Mouse (Mus musculus) neural tube, embryonic 14.5 days (tissue): Measurements from ENCODE around the gene Arhgap9. TPM values are rescaled to one million over a fixed set of nuclear protein-coding genes. Genes with fewer than 3 reads are reported as not detected.

Experiments
- ATAC-seq: fragments of 200-750 bp; cut with Nextera tagmentation; 2 replicates; pipeline ENCODE4 v1.8.0; 2017; ENCODE audit warnings: low read depth, mild to moderate bottlenecking, moderate TSS enrichment, moderate library complexity
- H3K27ac ChIP-seq: fragments of 300-500 bp; sonication (generic); 2 replicates; pipeline ENCODE4 v1.5.1; 2014; ENCODE audit warnings: low read depth, mild to moderate bottlenecking, control low read depth, low read length, moderate library complexity, mixed read lengths
- H3K27me3 ChIP-seq: fragments of 300-500 bp; sonication (generic); 2 replicates; pipeline ENCODE4 v1.6.1; 2014; ENCODE audit warnings: low read length; ENCODE audit not compliant: control insufficient read depth, insufficient read depth
- H3K36me3 ChIP-seq: fragments of 300-500 bp; sonication (generic); 2 replicates; pipeline ENCODE4 v1.6.1; 2014; ENCODE audit warnings: low read length, mixed read lengths; ENCODE audit not compliant: control insufficient read depth, insufficient read depth
- H3K4me1 ChIP-seq: fragments of 300-500 bp; sonication (generic); 2 replicates; pipeline ENCODE4 v1.6.1; 2014; ENCODE audit warnings: low read length; ENCODE audit not compliant: control insufficient read depth, insufficient read depth
- H3K4me2 ChIP-seq: fragments of 300-500 bp; sonication (generic); 2 replicates; pipeline ENCODE4 v1.6.1; 2014; ENCODE audit warnings: mild to moderate bottlenecking, low read depth, low read length, control low read depth
- H3K4me3 ChIP-seq: fragments of 300-500 bp; sonication (generic); 2 replicates; pipeline ENCODE4 v1.5.1; 2014; ENCODE audit warnings: low read depth, low read length, control low read depth, mixed read lengths
- H3K9ac ChIP-seq: fragments of 300-500 bp; sonication (generic); replicated peaks from 2 replicates; pipeline ENCODE4 v1.6.1; 2014; ENCODE audit warnings: low read depth, mild to moderate bottlenecking, control low read depth, low read length, mixed read lengths
- H3K9me3 ChIP-seq: fragments of 300-500 bp; sonication (generic); 2 replicates; pipeline ENCODE4 v1.6.1; 2016; ENCODE audit warnings: low read length; ENCODE audit not compliant: control insufficient read depth
- WGBS: fragments of 180-500 bp; shearing (Covaris S2); extraction: QIAGEN DNeasy Blood & Tissue Kit; methylation state at CpG from one replicate; pipeline ENCODE4 v1.1.7; 2014; 5-methylcytosine and 5-hydroxymethylcytosine counted together
- polyA plus RNA-seq: library from polyadenylated mRNA; unstranded; fragments of >200 nt; fragmentation: Nextera tagmentation; extraction: Ambion mirVana; gene quantifications from 2 replicates; pipeline ENCODE4 v1.2.1, GENCODE M21; 2014

The Arhgap9 gene
- polyA plus RNA-seq, 1 experiment from 2014 or later, result 0.42 TPM

DNA sequence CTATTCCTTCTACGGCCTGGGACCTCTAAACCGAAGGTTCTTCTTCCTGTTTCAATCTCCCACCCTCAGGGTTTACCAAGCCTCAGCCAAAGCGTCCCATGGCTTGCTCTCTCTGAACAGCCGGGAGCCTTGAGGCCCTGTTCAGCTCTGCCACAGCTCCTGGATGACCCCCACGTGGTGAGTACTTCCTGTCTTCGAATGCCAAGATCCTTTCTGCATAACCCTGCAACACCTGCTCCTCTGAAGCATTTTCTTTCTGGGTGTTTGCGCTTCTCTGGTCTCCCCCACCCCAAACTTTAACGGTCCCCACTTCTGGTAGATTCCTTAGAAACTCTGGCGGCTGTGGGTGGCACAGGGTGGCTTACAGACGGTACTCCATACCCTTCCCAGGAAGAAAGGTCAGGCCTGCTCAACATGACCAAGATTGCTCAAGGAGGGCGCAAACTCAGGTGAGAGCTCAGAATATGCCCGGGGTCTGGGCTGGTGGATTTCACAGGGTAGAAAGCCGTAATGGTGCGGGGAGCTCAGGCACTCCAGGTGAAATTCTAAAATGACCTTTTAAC is 3.8 kb downstream of the Arhgap9 start:
- H3K36me3 ChIP-seq, result no peaks in the 10 kb centered on the region
- 19% methylated on average over 14 of the region's 14 CpGs for WGBS
- H3K9me3 ChIP-seq, result no peaks in the 10 kb centered on the region
- H3K4me2 ChIP-seq, result no peak overlapping the region; the same call in 1 of the 2 replicates
- no peak for ATAC-seq
- peaks cover 10% of the 10 kb centered on the region; the same call in 1 of the 2 replicates for H3K4me1 ChIP-seq
- peak overlapping the region; percentile 24; the same call in 1 of the 2 replicates for H3K4me3 ChIP-seq
- H3K9ac ChIP-seq, result no peak overlapping the region
- H3K27me3 ChIP-seq, result peaks cover 26% of the 10 kb centered on the region
- H3K27ac ChIP-seq, result no peak overlapping the region

DNA sequence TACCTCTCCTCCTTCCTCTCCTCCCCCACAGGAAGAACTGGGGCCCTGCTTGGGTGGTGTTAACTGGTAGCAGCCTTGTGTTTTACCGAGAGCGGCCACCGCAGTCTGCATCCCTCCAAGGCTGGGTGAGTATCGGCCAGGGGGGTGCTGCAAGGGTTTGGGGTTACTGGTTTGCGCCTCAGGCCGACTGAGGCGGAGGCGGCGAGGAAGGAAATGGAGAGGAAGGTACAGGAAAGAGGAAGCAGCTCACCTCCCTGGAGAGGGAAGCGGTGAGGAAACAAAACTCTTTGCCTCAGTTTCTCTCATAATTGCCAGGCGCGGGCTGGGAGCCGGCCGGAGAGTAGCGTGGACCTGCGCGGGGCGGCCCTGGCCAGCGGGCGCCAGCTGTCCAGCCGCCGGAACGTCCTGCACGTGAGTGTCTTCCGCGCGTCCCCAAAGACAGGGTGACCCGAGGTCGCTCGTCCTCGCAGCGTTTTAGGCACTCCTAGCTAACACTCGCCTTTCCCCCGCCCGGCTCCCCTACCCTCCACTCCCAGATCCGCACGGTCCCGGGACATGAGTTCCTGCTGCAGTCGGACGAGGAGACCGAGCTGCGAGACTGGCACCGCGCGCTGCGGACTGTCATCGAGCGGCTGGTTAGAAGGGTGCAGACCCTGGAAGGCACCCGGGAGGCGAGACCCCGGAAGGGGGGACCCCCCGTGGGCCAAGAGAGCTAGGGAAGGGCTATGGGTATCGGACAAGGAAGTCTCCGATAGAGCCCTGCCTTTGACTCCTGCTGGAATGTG is 4.4 kb downstream of the Arhgap9 start:
- 2% methylated on average over 51 of the region's 54 CpGs for WGBS
- Histone ChIP-seq H3K4me3 (peak overlapping the region; percentile 24), H3K27me3 (peaks cover 26% of the 10 kb centered on the region), H3K36me3 (no peaks in the 10 kb centered on the region), H3K9me3 (no peaks in the 10 kb centered on the region), H3K9ac (0 out of 2 replicates have a peak overlapping the region, but pooled peaks have one; percentile 28), H3K4me1 (peaks cover 10% of the 10 kb centered on the region; the same call in 1 of the 2 replicates), H3K4me2 (peak overlapping the region; percentile 49), H3K27ac (no peak overlapping the region)
- ATAC-seq, result no peak; the same call in 1 of the 2 replicates

DNA sequence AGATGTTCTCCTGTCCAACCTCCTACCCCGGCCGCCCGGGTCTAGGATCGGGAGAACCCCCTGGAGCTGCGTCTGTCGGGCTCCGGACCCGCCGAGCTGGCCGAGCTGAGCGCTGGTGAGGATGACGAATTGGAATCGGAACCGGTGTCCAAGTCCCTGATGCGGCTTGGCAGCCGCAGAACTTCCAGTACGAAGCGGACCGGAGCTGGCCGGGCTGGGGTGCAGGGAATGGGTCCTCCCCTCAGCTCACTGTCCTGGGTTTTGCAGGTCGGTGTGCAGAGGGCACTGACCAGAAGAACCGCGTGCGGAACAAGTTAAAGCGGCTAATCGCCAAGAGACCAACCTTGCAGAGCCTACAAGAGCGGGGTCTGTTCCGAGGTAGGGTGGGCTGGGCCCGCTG is 5.1 kb downstream of the Arhgap9 start:
- no peaks in the 10 kb centered on the region for H3K9me3 ChIP-seq
- H3K4me2 ChIP-seq, result peak overlapping the region; percentile 49; the same call in 1 of the 2 replicates
- peak overlapping the region; percentile 24 for H3K4me3 ChIP-seq
- WGBS, result 5% methylated on average over 29 of the region's 29 CpGs
- H3K4me1 ChIP-seq, result peaks cover 10% of the 10 kb centered on the region; the same call in 1 of the 2 replicates
- peaks cover 26% of the 10 kb centered on the region for H3K27me3 ChIP-seq
- ATAC-seq, result no peak
- no peaks in the 10 kb centered on the region for H3K36me3 ChIP-seq
- no peak overlapping the region for H3K27ac ChIP-seq
- 0 out of 2 replicates have a peak overlapping the region, but pooled peaks have one; percentile 28 for H3K9ac ChIP-seq

DNA sequence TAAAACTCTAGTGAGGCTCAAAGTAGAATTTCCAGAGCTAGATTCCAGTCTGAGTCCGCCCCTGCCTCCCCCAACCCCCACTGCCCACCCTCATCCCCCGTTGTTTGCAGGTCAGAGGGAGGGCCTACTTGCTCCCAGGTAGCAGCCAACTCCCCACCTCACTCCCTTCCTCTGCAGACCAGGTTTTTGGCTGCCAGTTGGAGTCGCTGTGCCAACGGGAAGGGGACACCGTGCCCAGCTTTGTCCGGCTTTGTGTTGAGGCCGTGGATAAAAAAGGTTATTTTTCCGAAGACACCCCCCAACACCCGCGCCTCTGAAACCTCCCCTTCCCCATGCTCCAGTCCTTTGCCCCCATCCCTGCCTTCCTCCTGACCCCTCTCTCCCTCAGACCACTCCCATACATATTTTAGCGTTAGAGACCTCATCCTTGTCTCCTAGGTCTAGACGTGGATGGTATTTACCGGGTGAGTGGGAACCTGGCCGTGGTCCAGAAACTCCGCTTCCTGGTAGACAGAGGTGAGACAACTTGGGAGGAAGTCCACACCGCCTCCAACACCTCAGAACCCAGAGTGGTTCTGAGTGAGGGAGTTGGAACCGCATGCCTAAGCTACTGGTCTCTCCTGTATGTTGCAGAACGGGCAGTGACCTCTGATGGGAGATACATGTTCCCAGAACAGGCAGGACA is 5.8 kb downstream of the Arhgap9 start:
- no peaks in the 10 kb centered on the region for H3K36me3 ChIP-seq
- no peak overlapping the region for H3K4me2 ChIP-seq
- no peak overlapping the region for H3K4me3 ChIP-seq
- H3K27ac ChIP-seq, result no peak overlapping the region
- H3K9ac ChIP-seq, result no peak overlapping the region
- peaks cover 26% of the 10 kb centered on the region for H3K27me3 ChIP-seq
- peaks cover 10% of the 10 kb centered on the region; the same call in 1 of the 2 replicates for H3K4me1 ChIP-seq
- no peaks in the 10 kb centered on the region for H3K9me3 ChIP-seq
- no peak for ATAC-seq
- WGBS, result 52% methylated on average over 18 of the region's 18 CpGs

DNA sequence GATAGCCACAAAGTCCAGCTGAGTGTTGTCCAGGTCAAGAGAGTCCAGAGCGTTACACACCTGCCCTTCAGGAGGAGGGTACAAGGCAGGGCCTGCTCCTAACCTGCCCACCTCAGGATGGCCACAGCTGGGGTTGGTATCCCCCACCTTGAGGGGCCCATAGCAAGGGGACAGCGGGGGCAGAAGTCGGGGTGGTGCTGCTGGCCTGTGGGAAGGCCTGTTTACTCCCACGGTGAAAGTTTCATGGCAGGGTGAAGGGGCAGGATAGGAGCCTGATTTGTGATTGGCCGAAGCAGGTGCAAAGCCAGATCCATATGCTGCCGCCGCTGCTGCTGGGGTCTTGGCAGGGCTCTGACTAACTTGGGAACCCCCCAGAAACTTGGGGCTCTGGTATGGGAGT is 8.4 kb downstream of the Arhgap9 start:
- H3K9me3 ChIP-seq, result no peaks in the 10 kb centered on the region
- H3K4me2 ChIP-seq, result no peak overlapping the region
- H3K4me3 ChIP-seq, result no peak overlapping the region
- peaks cover 10% of the 10 kb centered on the region; the same call in 1 of the 2 replicates for H3K4me1 ChIP-seq
- no peaks in the 10 kb centered on the region for H3K36me3 ChIP-seq
- no peak for ATAC-seq
- no peak overlapping the region for H3K9ac ChIP-seq
- 84% methylated on average over 7 of the region's 7 CpGs for WGBS
- no peak overlapping the region for H3K27ac ChIP-seq
- H3K27me3 ChIP-seq, result peaks cover 20% of the 10 kb centered on the region

DNA sequence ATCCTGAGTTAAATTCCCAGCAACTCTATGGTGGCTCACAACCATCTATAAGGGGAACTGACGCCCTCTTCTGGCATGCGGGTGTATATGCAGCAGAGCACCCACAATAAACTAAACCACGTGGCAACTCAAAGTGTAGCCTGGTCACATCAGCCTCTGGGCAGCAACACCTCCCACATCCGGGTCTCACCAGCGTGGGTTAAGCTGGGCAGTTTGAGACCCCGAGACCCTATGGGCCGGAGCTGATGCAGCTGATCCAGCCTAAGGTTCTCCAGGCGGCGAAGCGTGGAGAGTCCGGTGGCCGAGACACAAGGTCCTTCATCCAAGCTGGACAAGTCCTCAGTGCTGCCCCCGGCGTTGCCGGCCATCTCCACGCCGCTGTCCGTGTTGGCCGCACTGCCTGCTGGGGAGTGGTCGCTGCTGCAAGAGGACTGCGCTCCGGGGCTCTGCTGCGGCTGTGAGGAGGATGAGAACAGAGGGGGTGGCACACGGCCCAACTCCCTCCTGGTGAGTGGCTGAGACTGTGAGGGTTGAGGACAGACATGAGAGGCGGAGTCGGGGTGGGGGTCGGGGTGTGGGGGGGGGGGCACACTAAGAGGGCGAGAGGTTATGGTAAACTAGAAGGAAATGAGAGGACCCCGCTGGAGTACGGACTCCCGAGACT is 10.6 kb downstream of the Arhgap9 start:
- H3K9ac ChIP-seq, result no peak overlapping the region; the same call in 1 of the 2 replicates

DNA sequence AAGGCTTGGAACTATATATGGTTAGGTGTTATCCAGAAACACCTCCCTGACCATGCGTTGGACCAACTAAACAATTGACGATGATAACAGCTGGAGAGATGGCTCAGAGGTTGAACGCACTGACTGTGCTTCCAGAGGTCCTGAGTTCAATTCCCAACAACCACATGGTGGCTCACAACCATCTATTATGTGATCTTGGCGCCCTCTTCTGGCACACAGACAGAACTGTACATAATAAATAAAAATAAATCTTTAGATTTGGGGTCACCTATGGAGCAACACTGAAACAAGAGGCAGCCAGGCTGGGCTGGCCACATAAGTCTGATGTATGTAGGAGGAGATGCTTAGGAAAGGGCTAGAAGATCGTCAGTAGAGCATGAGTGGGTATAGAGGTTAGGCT is 11.4 kb downstream of the Arhgap9 start:
- H3K27me3 ChIP-seq, result no peaks in the 10 kb centered on the region
- H3K9ac ChIP-seq, result no peak overlapping the region
- H3K27ac ChIP-seq, result no peak overlapping the region
- H3K4me3 ChIP-seq, result no peak overlapping the region
- ATAC-seq, result no peak
- no peaks in the 10 kb centered on the region for H3K9me3 ChIP-seq
- no peaks in the 10 kb centered on the region for H3K36me3 ChIP-seq
- 78% methylated on average over 5 of the region's 5 CpGs for WGBS
- H3K4me1 ChIP-seq, result no peaks in the 10 kb centered on the region
- no peak overlapping the region for H3K4me2 ChIP-seq

More for the DNA sequence above, 10.6 kb downstream of the Arhgap9 start:
- Histone ChIP-seq H3K9me3 (no peaks in the 10 kb centered on the region), H3K27ac (no peak overlapping the region), H3K27me3 (peaks cover 2% of the 10 kb centered on the region; the same call in 1 of the 2 replicates), H3K4me3 (no peak overlapping the region), H3K4me2 (no peak overlapping the region), H3K4me1 (no peaks in the 10 kb centered on the region), H3K36me3 (no peaks in the 10 kb centered on the region)
- no peak for ATAC-seq
- WGBS, result 34% methylated on average over 31 of the region's 31 CpGs

DNA sequence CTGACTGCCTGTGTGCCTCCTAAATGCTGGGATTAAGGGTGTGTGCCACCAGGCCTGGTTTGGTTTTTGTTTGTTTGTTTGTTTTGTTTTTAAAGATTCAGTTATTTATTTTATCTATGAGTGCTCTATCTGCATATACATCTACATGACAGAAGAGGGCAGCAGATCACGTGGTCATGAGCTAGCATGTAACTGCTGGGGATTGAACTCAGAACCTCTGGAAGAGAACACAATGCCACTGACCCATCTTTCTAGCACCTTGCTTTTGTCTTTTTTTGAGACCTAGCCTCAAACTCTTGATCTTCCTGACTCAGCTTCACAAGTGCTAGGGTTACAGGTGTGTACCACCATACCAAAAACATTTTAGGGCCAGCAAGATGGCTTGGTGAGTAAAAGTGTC is 13.5 kb downstream of the Arhgap9 start:
- H3K9me3 ChIP-seq, result no peaks in the 10 kb centered on the region
- peaks cover 2% of the 10 kb centered on the region; the same call in 1 of the 2 replicates for H3K27me3 ChIP-seq
- 81% methylated on average over 1 of the region's 1 CpGs for WGBS
- ATAC-seq, result no peak
- no peaks in the 10 kb centered on the region for H3K36me3 ChIP-seq
- H3K4me1 ChIP-seq, result peaks cover 5% of the 10 kb centered on the region
- no peak overlapping the region for H3K9ac ChIP-seq
- no peak overlapping the region for H3K4me3 ChIP-seq
- no peak overlapping the region for H3K27ac ChIP-seq
- no peak overlapping the region for H3K4me2 ChIP-seq
